Mouse (Mus musculus): Measurements from ENCODE around the gene Tgm2. TPM values are rescaled to one million over a fixed set of nuclear protein-coding genes. Genes with fewer than 3 reads are reported as not detected.

Gene Tgm2
- polyA plus RNA-seq, 1 experiment = 89.6 TPM

DNA sequence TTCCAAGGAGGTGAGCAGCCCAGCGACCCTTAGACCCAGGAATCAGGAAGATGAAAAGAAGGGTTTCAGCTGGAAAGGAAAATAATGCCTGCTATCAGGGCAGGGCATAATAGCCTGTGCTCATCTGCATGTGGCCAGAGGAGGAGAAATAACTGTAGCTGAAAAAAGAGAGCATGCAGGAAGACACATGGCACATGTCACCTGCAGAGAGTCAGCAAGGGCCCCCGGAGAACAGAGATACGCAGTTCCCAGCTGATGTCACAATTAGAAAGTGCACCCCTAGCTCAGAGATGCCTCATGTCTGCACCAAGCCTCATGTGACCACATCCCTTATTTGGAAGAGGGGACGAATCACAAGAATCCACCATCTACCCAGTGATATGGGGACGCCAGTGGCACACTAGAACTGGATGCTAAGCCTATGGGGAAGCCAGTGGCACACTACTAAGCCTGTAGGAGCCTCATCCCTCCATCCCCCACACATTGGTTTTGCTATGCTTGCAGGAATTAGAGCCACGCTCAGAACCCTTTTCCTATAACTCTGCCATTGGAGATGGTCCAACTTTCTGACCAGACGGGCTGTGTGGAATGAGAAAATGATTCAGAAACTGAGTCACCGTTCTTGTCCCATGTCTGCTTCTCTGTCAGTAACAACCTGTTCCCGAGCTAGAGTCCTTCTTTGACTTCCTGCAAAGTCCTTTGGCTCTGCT, 21.4 kb upstream of the Tgm2 start:
- Histone ChIP-seq H3K27ac (ENCODE audit: insufficient read depth, low read depth, low read length) (peak overlapping the region; percentile 97), H3K36me3 (ENCODE audit: control insufficient read depth, insufficient read depth, low read length) (no peaks in the 10 kb centered on the region), H3K27me3 (ENCODE audit: control insufficient read depth, insufficient read depth, low read length) (no peaks in the 10 kb centered on the region), H3K4me3 (ENCODE audit: low read depth, low read length) (no peak overlapping the region), H3K4me1 (ENCODE audit: control insufficient read depth, insufficient read depth, insufficient read length, low read length) (peaks cover 34% of the 10 kb centered on the region)
- 43% methylated on average over 9 of the region's 9 CpGs for WGBS
- TF ChIP-seq CTCF (IDR thresholded peaks at IDR 0.05; ENCODE audit: extremely low read depth, insufficient read length, insufficient replicate concordance, low read depth, low read length) (no peak), POLR2A (IDR thresholded peaks at IDR 0.05; ENCODE audit: low read depth, low read length) (no peak)

DNA sequence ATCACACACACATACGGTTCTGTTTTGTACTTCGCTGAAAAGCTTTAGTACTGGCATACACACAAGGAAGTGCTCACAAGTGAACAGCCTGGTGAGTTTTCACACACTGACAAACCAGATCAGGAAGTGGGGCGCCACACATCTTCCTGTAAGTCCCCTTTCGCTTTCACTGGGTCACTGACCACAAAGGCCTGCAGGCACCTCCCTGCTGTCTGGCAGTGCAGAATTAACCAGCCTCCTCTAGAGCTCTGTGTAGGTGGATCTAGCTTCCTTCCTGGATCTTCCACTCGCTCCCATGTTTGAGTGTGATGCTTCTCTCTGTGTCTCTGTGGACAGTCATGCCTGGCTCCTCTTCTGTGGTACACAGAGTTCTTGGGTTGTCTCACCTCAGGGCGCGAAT, 20.4 kb upstream of the Tgm2 start:
- 21% methylated on average over 7 of the region's 7 CpGs for WGBS
- H3K4me3 ChIP-seq (ENCODE audit: low read depth, low read length) = 0 out of 2 replicates have a peak overlapping the region, but pooled peaks have one; percentile 10

DNA sequence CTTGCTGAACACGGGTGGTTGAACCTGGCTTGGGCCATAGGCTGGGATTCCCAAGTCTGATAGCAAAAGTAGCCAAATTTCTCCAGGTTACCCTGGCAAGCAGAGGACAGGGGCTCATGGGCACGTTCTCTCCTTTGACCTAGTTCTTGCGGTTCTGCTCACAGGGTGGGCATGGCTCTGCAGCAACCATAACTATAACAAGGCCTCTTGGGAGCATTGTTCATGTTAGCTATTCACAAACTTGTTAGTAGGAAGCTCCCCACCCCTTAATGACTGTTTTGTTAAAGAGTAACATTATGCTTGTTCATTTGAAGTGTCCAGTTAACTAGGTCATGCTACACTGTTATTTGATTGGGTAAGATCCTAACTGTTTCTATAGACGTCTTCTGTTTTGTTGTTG, 19.5 kb upstream of the Tgm2 start:
- WGBS = 81% methylated on average over 4 of the region's 4 CpGs
- no peak for TF ChIP-seq POLR2A (IDR thresholded peaks at IDR 0.05; ENCODE audit: low read depth, low read length)
- no peaks in the 10 kb centered on the region for H3K36me3 ChIP-seq (ENCODE audit: control insufficient read depth, insufficient read depth, low read length)
- no peaks in the 10 kb centered on the region for H3K27me3 ChIP-seq (ENCODE audit: control insufficient read depth, insufficient read depth, low read length)
- H3K27ac ChIP-seq (ENCODE audit: insufficient read depth, low read depth, low read length) = no peak overlapping the region
- no peak overlapping the region for H3K4me3 ChIP-seq (ENCODE audit: low read depth, low read length)
- H3K4me1 ChIP-seq (ENCODE audit: control insufficient read depth, insufficient read depth, insufficient read length, low read length) = peaks cover 44% of the 10 kb centered on the region

More for the DNA sequence above, 20.4 kb upstream of the Tgm2 start:
- H3K27me3 ChIP-seq (ENCODE audit: control insufficient read depth, insufficient read depth, low read length) = no peaks in the 10 kb centered on the region
- peaks cover 38% of the 10 kb centered on the region for H3K4me1 ChIP-seq (ENCODE audit: control insufficient read depth, insufficient read depth, insufficient read length, low read length)
- TF ChIP-seq POLR2A (IDR thresholded peaks at IDR 0.05; ENCODE audit: low read depth, low read length) = no peak
- TF ChIP-seq CTCF (IDR thresholded peaks at IDR 0.05; ENCODE audit: extremely low read depth, insufficient read length, insufficient replicate concordance, low read depth, low read length) = no peak
- H3K27ac ChIP-seq (ENCODE audit: insufficient read depth, low read depth, low read length) = peak overlapping the region; percentile 97
- H3K36me3 ChIP-seq (ENCODE audit: control insufficient read depth, insufficient read depth, low read length) = no peaks in the 10 kb centered on the region

DNA sequence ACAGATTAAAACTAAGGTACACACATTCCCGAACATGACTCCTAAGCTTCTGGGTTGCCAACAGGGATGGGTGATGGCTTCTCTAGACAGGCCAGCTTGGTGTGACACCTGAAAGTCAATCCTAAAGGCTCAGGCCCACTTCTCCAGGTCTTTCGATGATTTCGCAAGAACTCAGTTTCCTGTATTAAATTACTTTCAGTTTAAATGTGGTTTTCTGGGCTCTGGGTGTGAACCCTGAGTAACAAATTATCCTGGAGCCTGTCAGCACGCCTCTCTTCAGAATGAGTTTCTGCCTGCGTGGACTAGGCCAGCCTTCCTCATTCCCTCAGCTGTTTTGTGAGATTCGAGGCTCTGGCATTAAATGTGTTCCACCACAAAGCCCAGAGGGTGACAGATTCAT, 16.8 kb upstream of the Tgm2 start:
- H3K27ac ChIP-seq (ENCODE audit: insufficient read depth, low read depth, low read length) = 0 out of 2 replicates have a peak overlapping the region, but pooled peaks have one; percentile 4

DNA sequence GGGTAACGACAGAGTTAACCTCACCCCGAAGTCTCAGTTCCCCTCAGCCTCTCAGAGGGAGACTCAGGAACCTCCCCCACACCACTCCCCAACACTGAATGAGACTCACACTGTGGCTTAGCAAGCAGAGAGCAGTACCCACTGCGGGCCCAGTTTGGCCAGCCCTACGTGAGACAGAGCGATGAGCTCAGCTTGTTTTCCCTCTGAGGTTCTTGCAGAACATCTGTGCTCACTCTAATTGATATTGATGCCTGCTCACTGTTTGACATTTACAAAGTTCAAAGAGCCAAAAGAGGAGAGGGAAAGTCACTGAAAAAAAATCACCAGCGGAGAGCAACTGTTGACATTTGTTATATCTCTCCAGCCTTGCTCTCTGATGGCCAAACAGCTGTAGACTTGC, 15.5 kb upstream of the Tgm2 start:
- H3K4me1 ChIP-seq (ENCODE audit: control insufficient read depth, insufficient read depth, insufficient read length, low read length) = peaks cover 41% of the 10 kb centered on the region; the same call in 1 of the 2 replicates
- H3K27me3 ChIP-seq (ENCODE audit: control insufficient read depth, insufficient read depth, low read length) = no peaks in the 10 kb centered on the region
- TF ChIP-seq CTCF (IDR thresholded peaks at IDR 0.05; ENCODE audit: extremely low read depth, insufficient read length, insufficient replicate concordance, low read depth, low read length) (no peak), POLR2A (IDR thresholded peaks at IDR 0.05; ENCODE audit: low read depth, low read length) (no peak)
- no peaks in the 10 kb centered on the region for H3K36me3 ChIP-seq (ENCODE audit: control insufficient read depth, insufficient read depth, low read length)
- H3K4me3 ChIP-seq (ENCODE audit: low read depth, low read length) = no peak overlapping the region
- no peak overlapping the region; the same call in 1 of the 2 replicates for H3K27ac ChIP-seq (ENCODE audit: insufficient read depth, low read depth, low read length)
- 82% methylated on average over 6 of the region's 6 CpGs for WGBS

More for the DNA sequence above, 16.8 kb upstream of the Tgm2 start:
- no peak overlapping the region for H3K4me3 ChIP-seq (ENCODE audit: low read depth, low read length)
- WGBS = 44% methylated on average over 6 of the region's 6 CpGs
- peaks cover 51% of the 10 kb centered on the region; the same call in 1 of the 2 replicates for H3K4me1 ChIP-seq (ENCODE audit: control insufficient read depth, insufficient read depth, insufficient read length, low read length)
- no peaks in the 10 kb centered on the region for H3K36me3 ChIP-seq (ENCODE audit: control insufficient read depth, insufficient read depth, low read length)
- no peaks in the 10 kb centered on the region for H3K27me3 ChIP-seq (ENCODE audit: control insufficient read depth, insufficient read depth, low read length)
- TF ChIP-seq CTCF (IDR thresholded peaks at IDR 0.05; ENCODE audit: extremely low read depth, insufficient read length, insufficient replicate concordance, low read depth, low read length) (no peak), POLR2A (IDR thresholded peaks at IDR 0.05; ENCODE audit: low read depth, low read length) (no peak)

DNA sequence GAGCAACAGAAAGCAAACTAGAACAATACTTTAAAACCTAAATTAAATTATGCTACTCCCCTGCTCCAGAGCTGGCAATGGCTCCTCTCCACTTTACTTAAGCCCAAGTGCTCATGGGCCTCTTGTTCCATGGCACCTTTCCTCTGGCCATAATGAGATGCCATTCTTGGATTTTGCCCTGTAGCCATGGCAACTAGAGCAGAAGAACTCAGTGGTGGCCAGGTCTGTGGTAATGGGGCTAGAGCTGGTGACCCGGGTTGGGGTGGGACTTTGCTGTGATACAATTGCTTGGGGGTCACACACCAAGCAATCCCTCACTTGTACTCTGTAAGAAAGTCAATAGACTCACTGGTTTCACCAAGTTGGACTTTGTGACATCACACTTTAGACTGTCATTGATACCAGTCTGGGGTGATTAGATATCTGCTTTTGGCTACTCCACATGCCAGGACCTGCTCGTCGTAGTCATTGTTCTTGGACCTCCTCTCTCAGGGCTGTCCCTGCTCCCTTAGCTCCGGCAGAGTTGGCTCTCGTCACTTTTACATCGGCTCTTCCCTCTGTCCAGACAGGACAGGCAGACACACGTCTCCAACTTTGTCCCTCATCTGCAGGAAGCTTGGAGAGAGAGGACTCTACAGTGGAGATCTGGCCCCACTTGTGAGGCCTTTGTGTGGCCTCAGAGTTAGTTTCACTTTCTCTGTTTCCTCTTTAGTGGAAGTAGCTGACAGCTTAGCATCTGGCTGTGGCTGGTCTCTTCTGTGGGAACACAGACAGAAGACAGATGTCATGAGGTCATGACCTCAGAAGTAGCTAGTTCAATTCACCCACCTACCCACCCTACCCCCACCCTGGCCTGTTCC, 13.4 kb upstream of the Tgm2 start:
- peaks cover 33% of the 10 kb centered on the region; the same call in 1 of the 2 replicates for H3K4me1 ChIP-seq (ENCODE audit: control insufficient read depth, insufficient read depth, insufficient read length, low read length)
- H3K36me3 ChIP-seq (ENCODE audit: control insufficient read depth, insufficient read depth, low read length) = no peaks in the 10 kb centered on the region
- H3K27ac ChIP-seq (ENCODE audit: insufficient read depth, low read depth, low read length) = peak overlapping the region; percentile 92
- WGBS = 17% methylated on average over 7 of the region's 7 CpGs
- H3K27me3 ChIP-seq (ENCODE audit: control insufficient read depth, insufficient read depth, low read length) = no peaks in the 10 kb centered on the region
- H3K4me3 ChIP-seq (ENCODE audit: low read depth, low read length) = peak overlapping the region; percentile 36
- TF ChIP-seq CTCF (IDR thresholded peaks at IDR 0.05; ENCODE audit: extremely low read depth, insufficient read length, insufficient replicate concordance, low read depth, low read length) = no peak
- TF ChIP-seq POLR2A (IDR thresholded peaks at IDR 0.05; ENCODE audit: low read depth, low read length) = no peak

DNA sequence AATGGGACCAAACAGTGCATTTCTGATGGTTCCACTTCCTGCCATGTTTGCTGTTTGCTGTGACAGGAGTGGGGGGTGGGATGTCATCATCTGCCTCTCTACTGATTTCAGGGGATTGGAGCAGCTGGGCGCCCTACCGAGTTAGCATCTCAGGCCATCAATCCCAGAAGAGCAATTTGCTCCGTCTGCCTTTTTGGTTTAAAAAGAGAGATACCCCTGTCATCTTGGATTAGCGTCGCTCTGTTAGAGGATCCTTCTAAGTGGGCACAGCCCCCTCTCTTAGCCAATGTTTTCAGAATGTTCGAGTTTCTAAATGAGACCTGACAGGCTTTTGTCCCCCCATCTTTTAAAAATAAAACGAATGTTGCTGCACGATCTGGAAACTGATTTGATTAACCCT, 11.4 kb upstream of the Tgm2 start:
- H3K27ac ChIP-seq (ENCODE audit: insufficient read depth, low read depth, low read length) = no peak overlapping the region
- no peak for TF ChIP-seq CTCF (IDR thresholded peaks at IDR 0.05; ENCODE audit: extremely low read depth, insufficient read length, insufficient replicate concordance, low read depth, low read length)
- TF ChIP-seq POLR2A (IDR thresholded peaks at IDR 0.05; ENCODE audit: low read depth, low read length) = no peak
- H3K27me3 ChIP-seq (ENCODE audit: control insufficient read depth, insufficient read depth, low read length) = no peaks in the 10 kb centered on the region
- H3K36me3 ChIP-seq (ENCODE audit: control insufficient read depth, insufficient read depth, low read length) = no peaks in the 10 kb centered on the region
- H3K4me1 ChIP-seq (ENCODE audit: control insufficient read depth, insufficient read depth, insufficient read length, low read length) = peaks cover 39% of the 10 kb centered on the region
- 95% methylated on average over 8 of the region's 8 CpGs for WGBS
- no peak overlapping the region for H3K4me3 ChIP-seq (ENCODE audit: low read depth, low read length)

Measured in small intestine, adult 2 months (tissue).